Mouse (Mus musculus) liver, embryonic 15.5 days (tissue): Measurements from ENCODE around the gene Syt17. TPM values are rescaled to one million over a fixed set of nuclear protein-coding genes. Genes with fewer than 3 reads are reported as not detected.

ENCODE experiments used
- ATAC-seq: fragments of 200-750 bp; cut with Nextera tagmentation; 2 replicates; pipeline ENCODE4 v1.8.0; 2017; ENCODE audit warnings: moderate number of reproducible peaks, mild to moderate bottlenecking, moderate library complexity; ENCODE audit not compliant: insufficient read depth
- H3K27ac ChIP-seq: fragments of 300-500 bp; sonication (generic); replicated peaks from 2 replicates; pipeline ENCODE4 v1.5.1; 2015; ENCODE audit warnings: mild to moderate bottlenecking, inconsistent platforms
- H3K27me3 ChIP-seq: fragments of 300-500 bp; sonication (generic); 2 replicates; pipeline ENCODE4 v1.6.1; 2015; ENCODE audit warnings: mild to moderate bottlenecking, inconsistent platforms
- H3K36me3 ChIP-seq: fragments of 300-500 bp; sonication (generic); replicated peaks from 2 replicates; pipeline ENCODE4 v1.6.1; 2015; ENCODE audit warnings: moderate library complexity, mild to moderate bottlenecking, inconsistent platforms
- H3K4me1 ChIP-seq: fragments of 300-500 bp; sonication (generic); replicated peaks from 2 replicates; pipeline ENCODE4 v1.6.1; 2015; ENCODE audit warnings: inconsistent platforms
- H3K4me2 ChIP-seq: fragments of 300-500 bp; sonication (generic); 2 replicates; pipeline ENCODE4 v1.6.1; 2015; ENCODE audit warnings: moderate library complexity, mild to moderate bottlenecking, inconsistent platforms
- H3K4me3 ChIP-seq: fragments of 300-500 bp; sonication (generic); replicated peaks from 2 replicates; pipeline ENCODE4 v1.5.1; 2015; ENCODE audit warnings: mild to moderate bottlenecking, inconsistent platforms
- H3K9ac ChIP-seq: fragments of 300-500 bp; sonication (generic); 2 replicates; pipeline ENCODE4 v1.6.1; 2015; ENCODE audit warnings: moderate library complexity, mild to moderate bottlenecking, inconsistent platforms
- H3K9me3 ChIP-seq: fragments of 300-500 bp; sonication (generic); replicated peaks from 2 replicates; pipeline ENCODE4 v1.6.1; 2016; ENCODE audit warnings: inconsistent platforms
- WGBS: fragments of 180-500 bp; shearing (Covaris S2); methylation state at CpG from one replicate; pipeline ENCODE4 v1.1.7; 2015; ENCODE audit warnings: mixed read lengths; ENCODE audit not compliant: insufficient replicate concordance; 5-methylcytosine and 5-hydroxymethylcytosine counted together
- polyA plus RNA-seq: library from polyadenylated mRNA; unstranded; fragments of >200 nt; fragmentation: Nextera tagmentation; extraction: Ambion mirVana; gene quantifications from 2 replicates; pipeline ENCODE4 v1.2.1, GENCODE M21; 2015

Syt17 gene
- polyA plus RNA-seq, 1 experiment from 2014 or later, result 0.35 TPM

DNA sequence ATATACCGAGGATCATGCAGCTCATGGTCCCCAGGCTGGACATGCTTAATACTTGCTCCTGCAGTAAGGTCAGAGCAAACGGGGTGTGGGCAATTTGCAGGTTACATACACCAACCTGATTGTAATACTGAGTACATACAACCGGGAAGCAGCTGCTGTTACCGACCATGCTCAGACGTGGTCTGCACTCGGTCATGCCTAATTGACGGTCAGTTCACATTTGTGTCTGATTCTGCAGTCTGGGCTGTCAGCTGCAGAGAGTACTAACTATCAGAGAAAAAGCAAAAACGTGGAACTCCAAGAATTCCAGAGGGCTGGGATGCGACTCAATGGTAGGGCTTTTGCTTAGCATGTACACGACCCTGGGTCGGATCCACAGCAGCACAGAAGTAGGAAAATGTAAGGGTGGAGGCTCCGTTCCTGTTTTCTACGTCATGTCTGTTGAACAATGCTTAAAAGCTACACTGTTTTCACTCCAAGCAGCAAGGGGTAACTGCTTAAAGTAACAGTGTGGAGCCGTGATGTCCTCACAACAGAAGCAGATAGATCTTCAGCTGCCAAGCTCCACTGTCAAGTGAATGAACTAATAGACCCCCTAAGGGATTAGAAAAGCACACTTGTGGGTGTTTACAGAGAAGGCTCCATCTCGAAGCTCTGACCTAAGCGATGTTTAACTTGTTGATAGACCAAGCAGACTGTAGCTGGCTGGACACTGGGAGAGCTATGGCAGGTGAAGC, 13.5 kb upstream of the Syt17 start:
- H3K36me3 ChIP-seq, result no peaks in the 10 kb centered on the region
- no peak overlapping the region for H3K9ac ChIP-seq
- H3K4me3 ChIP-seq, result no peak overlapping the region
- WGBS, result 50% methylated on average over 16 of the region's 16 CpGs
- no peak for ATAC-seq
- no peaks in the 10 kb centered on the region for H3K27me3 ChIP-seq
- H3K27ac ChIP-seq, result no peak overlapping the region
- H3K9me3 ChIP-seq, result no peaks in the 10 kb centered on the region
- H3K4me2 ChIP-seq, result no peak overlapping the region
- 0 out of 2 replicates have a peak, but pooled peaks cover 9% of the 10 kb centered on the region for H3K4me1 ChIP-seq

DNA sequence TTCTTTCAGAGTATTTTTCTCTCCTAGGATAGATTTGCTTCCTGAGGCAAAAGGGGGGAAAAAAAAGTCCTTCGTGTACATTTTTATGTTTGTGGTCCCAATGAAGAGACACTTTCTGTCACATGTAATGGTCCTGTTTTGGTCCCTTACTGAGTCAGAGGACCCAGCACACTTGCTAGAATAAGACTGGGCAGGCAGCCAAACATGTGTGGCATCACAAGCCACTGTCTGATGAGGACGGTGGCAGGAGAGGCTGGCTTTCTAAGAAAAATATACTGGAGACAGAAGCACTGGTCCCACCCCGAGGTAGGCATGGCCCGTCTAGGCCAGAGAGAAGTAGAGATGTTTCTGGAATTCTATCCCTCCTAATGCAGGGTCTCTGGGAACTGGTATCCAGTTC, 5.7 kb upstream of the Syt17 start:
- Histone ChIP-seq H3K36me3 (no peaks in the 10 kb centered on the region), H3K9me3 (no peaks in the 10 kb centered on the region), H3K9ac (no peak overlapping the region), H3K4me2 (no peak overlapping the region), H3K4me1 (peaks cover 4% of the 10 kb centered on the region; the same call in 1 of the 2 replicates), H3K27me3 (peaks cover 4% of the 10 kb centered on the region; the same call in 1 of the 2 replicates), H3K4me3 (no peak overlapping the region), H3K27ac (no peak overlapping the region)
- ATAC-seq, result no peak
- WGBS, result 48% methylated on average over 4 of the region's 4 CpGs

- ATAC-seq, result peak; percentile 53; the same call in 1 of the 2 replicates
- no peak overlapping the region for H3K4me3 ChIP-seq
- H3K27ac ChIP-seq, result no peak overlapping the region
- H3K27me3 ChIP-seq, result peaks cover 12% of the 10 kb centered on the region
- H3K36me3 ChIP-seq, result no peaks in the 10 kb centered on the region
- WGBS, result 21% methylated on average over 2 of the region's 2 CpGs
- H3K9ac ChIP-seq, result no peak overlapping the region
- no peaks in the 10 kb centered on the region for H3K9me3 ChIP-seq
- H3K4me1 ChIP-seq, result peaks cover 5% of the 10 kb centered on the region; the same call in 1 of the 2 replicates
- no peak overlapping the region for H3K4me2 ChIP-seq
Measured at GRCm38 (mm10) chr7:118452940-118453339, 4.9 kb upstream of the Syt17 start.

GRCm38 (mm10) chr7:118447291-118448133, 510 bp downstream of the Syt17 start:
- 0 out of 2 replicates have a peak, but pooled peaks have one; percentile 15 for ATAC-seq
- H3K4me2 ChIP-seq, result peak overlapping the region; percentile 70
- no peak overlapping the region for H3K9ac ChIP-seq
- H3K27ac ChIP-seq, result no peak overlapping the region
- no peaks in the 10 kb centered on the region for H3K36me3 ChIP-seq
- peaks cover 5% of the 10 kb centered on the region; the same call in 1 of the 2 replicates for H3K4me1 ChIP-seq
- WGBS, result under 1% methylated on average over 65 of the region's 65 CpGs
- H3K9me3 ChIP-seq, result no peaks in the 10 kb centered on the region
- peaks cover 54% of the 10 kb centered on the region for H3K27me3 ChIP-seq
- H3K4me3 ChIP-seq, result peak overlapping the region; percentile 49

DNA sequence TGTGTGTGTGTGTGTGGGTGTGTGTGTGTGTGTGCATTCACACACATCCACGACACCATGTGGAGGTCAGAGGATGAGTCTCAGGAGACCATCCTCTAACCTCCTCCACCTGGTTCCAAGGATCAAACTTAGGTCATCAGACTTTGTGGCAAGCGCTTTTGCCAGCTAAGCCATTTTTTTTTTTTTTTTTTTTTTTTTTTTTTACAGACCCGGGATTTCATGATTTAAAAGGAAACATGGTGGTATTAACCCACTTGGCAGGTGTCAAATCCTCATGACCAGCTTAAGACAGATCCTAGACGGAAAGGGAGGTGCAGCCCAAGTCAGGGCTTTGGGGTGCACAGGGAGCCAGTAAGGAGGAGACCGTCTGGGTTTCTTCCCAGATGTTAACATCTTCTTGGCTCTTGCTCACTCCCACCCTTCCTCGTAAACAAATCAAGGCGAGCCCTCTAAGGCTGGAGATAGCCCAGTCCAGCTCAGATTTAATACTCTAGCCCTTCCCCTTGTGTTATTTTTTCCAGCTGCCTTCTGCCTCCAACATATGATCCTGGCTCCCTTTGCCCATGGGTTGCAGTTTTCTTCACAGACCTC, 4.0 kb downstream of the Syt17 start:
- 47% methylated on average over 7 of the region's 7 CpGs for WGBS
- Histone ChIP-seq H3K27me3 (peaks cover 52% of the 10 kb centered on the region), H3K4me1 (peaks cover 5% of the 10 kb centered on the region; the same call in 1 of the 2 replicates), H3K4me3 (no peak overlapping the region), H3K36me3 (no peaks in the 10 kb centered on the region), H3K9ac (no peak overlapping the region), H3K4me2 (no peak overlapping the region), H3K27ac (no peak overlapping the region), H3K9me3 (no peaks in the 10 kb centered on the region)
- ATAC-seq, result no peak

DNA sequence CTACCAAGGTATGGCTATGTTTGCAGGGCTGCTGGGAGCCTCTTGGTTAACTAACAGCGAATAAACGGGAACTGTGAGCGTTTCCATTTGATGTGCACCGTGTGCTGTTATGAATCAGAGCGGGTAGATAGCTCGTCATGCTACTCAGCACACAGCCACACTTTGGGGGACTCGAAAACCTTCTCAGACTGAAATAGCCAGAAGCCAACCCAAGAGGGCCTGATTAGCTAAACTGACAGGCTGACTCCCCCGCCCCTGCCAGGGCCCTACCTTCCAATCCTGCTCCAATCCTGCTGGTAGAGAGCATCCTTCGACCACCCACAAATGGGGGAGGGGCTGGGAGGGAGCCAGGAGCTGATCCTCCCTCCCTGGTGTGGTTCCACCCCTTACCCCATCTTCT, 4.7 kb downstream of the Syt17 start:
- Histone ChIP-seq H3K4me2 (no peak overlapping the region), H3K36me3 (no peaks in the 10 kb centered on the region), H3K27ac (no peak overlapping the region), H3K4me3 (no peak overlapping the region), H3K27me3 (peaks cover 46% of the 10 kb centered on the region), H3K9me3 (no peaks in the 10 kb centered on the region), H3K4me1 (peaks cover 5% of the 10 kb centered on the region; the same call in 1 of the 2 replicates), H3K9ac (no peak overlapping the region)
- no peak for ATAC-seq
- WGBS, result 9% methylated on average over 9 of the region's 9 CpGs

GRCm38 (mm10) chr7:118441535-118441934, 6.5 kb downstream of the Syt17 start:
- WGBS, result 60% methylated on average over 6 of the region's 6 CpGs
- no peak for ATAC-seq

DNA sequence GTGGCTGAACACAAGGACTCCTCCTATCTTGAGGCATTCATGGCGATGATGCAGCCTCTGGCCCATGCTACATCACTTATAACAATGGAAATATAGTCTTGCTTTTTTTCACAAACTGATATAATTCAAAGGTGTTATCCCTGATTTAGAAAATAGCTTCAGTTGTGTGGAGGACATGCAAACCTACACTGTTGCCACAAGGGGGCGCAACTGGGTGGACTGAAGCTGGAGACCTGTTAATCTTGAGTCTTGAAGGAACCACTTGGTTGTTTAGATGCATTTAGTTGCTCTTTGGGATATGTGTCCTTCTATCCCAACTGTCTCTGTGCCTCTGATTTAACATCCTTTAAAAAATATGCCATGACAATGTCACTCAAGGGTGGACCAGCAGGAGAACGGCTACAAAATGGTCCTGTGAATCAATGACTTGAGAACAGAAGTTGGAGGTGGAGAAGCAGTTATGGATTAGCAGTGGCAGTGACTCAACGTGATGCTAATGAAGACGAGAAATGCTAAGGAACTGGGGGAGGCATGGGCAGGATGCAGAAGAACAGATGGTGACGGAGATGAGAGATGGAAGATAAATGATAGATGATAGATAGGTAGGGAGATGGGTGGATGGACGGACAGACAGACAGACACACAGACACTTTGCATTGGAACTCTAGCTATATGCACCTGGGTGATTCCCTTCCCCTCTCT, 10.8 kb downstream of the Syt17 start:
- Histone ChIP-seq H3K9ac (no peak overlapping the region), H3K4me3 (no peak overlapping the region), H3K4me2 (no peak overlapping the region), H3K4me1 (no peaks in the 10 kb centered on the region), H3K36me3 (no peaks in the 10 kb centered on the region), H3K9me3 (no peaks in the 10 kb centered on the region), H3K27me3 (no peaks in the 10 kb centered on the region), H3K27ac (no peak overlapping the region)
- ATAC-seq, result no peak
- WGBS, result 35% methylated on average over 7 of the region's 7 CpGs

More at GRCm38 (mm10) chr7:118441535-118441934, 6.5 kb downstream of the Syt17 start:
- peaks cover 28% of the 10 kb centered on the region for H3K27me3 ChIP-seq
- no peak overlapping the region for H3K9ac ChIP-seq
- H3K4me3 ChIP-seq, result no peak overlapping the region
- no peaks in the 10 kb centered on the region for H3K4me1 ChIP-seq
- no peak overlapping the region for H3K27ac ChIP-seq
- no peaks in the 10 kb centered on the region for H3K9me3 ChIP-seq
- H3K36me3 ChIP-seq, result no peaks in the 10 kb centered on the region
- H3K4me2 ChIP-seq, result no peak overlapping the region

GRCm38 (mm10) chr7:118428937-118429336, 19.1 kb downstream of the Syt17 start:
- no peaks in the 10 kb centered on the region for H3K4me1 ChIP-seq
- no peak overlapping the region for H3K27ac ChIP-seq
- H3K9me3 ChIP-seq, result no peaks in the 10 kb centered on the region
- H3K27me3 ChIP-seq, result no peaks in the 10 kb centered on the region
- H3K4me3 ChIP-seq, result no peak overlapping the region
- no peaks in the 10 kb centered on the region for H3K36me3 ChIP-seq
- ATAC-seq, result no peak
- no peak overlapping the region for H3K4me2 ChIP-seq
- WGBS, result 51% methylated on average over 2 of the region's 2 CpGs
- no peak overlapping the region for H3K9ac ChIP-seq

- WGBS, result 54% methylated on average over 6 of the region's 6 CpGs
- H3K27me3 ChIP-seq, result no peaks in the 10 kb centered on the region
- no peak for ATAC-seq
- H3K9me3 ChIP-seq, result no peaks in the 10 kb centered on the region
- H3K27ac ChIP-seq, result no peak overlapping the region
- H3K9ac ChIP-seq, result no peak overlapping the region
- no peaks in the 10 kb centered on the region for H3K36me3 ChIP-seq
- no peak overlapping the region for H3K4me2 ChIP-seq
- H3K4me3 ChIP-seq, result no peak overlapping the region
- no peaks in the 10 kb centered on the region for H3K4me1 ChIP-seq
Measured at GRCm38 (mm10) chr7:118419491-118420180, 28.4 kb downstream of the Syt17 start.
